Mouse (Mus musculus) MEL-GATA-1-ER (cell line): ENCODE results near the gene Slc4a5.
"Not testable (repeated sequence)": the region's sequence is repeated elsewhere in the genome, so short reads cannot be mapped to it uniquely, and the experiment has no call there.

ENCODE experiments used
- DNase-seq: peaks from one replicate; pipeline ENCODE4 v3.0.0-alpha.2; 2012; ENCODE audit warnings: low read depth; ENCODE audit errors: extremely low read depth

Slc4a5 gene

GRCm38 (mm10) chr6:83302264-83302663 lies 82.6 kb downstream of the Slc4a5 start:
- no peak for DNase-seq

- no peak for DNase-seq
Observed at GRCm38 (mm10) chr6:83309017-83309416, 89.4 kb downstream of the Slc4a5 start.

GRCm38 (mm10) chr6:83311206-83311605 lies 91.6 kb downstream of the Slc4a5 start:
- DNase-seq, result no peak

- DNase-seq, result no peak
Observed at GRCm38 (mm10) chr6:83312021-83312420, 92.4 kb downstream of the Slc4a5 start.

- no peak for DNase-seq
Observed at GRCm38 (mm10) chr6:83312514-83312913, 92.9 kb downstream of the Slc4a5 start.

GRCm38 (mm10) chr6:83315293-83315692 lies 95.7 kb downstream of the Slc4a5 start:
- no peak for DNase-seq

- peak; percentile 71 for DNase-seq
Observed at GRCm38 (mm10) chr6:83316022-83316421, 96.4 kb downstream of the Slc4a5 start.

GRCm38 (mm10) chr6:83317108-83317741 lies 97.6 kb downstream of the Slc4a5 start:
- DNase-seq, result peak; percentile 85

- no peak for DNase-seq
Observed at GRCm38 (mm10) chr6:83321927-83322326, 102.3 kb downstream of the Slc4a5 start.

- no peak for DNase-seq
Observed at GRCm38 (mm10) chr6:83322794-83323193, 103.2 kb downstream of the Slc4a5 start.

- peak; percentile 80 for DNase-seq
Observed at GRCm38 (mm10) chr6:83323652-83324419, 104.2 kb downstream of the Slc4a5 start.

GRCm38 (mm10) chr6:83325525-83326393 lies 106.1 kb downstream of the Slc4a5 start, which contains the start of the genes Mthfd2 and Mob1a:
TSS of gene Mthfd2 (minus strand) at chr6:83325908.
TSS of gene Mob1a (plus strand) at chr6:83326016.
- DNase-seq, result peak; percentile 92

GRCm38 (mm10) chr6:83326394-83326736 lies 106.7 kb downstream of the Slc4a5 start:
- DNase-seq, result no peak

- DNase-seq, result no peak
Observed at GRCm38 (mm10) chr6:83326761-83327160, 107.1 kb downstream of the Slc4a5 start.

- DNase-seq, result no peak
Observed at GRCm38 (mm10) chr6:83327591-83328190, 108.1 kb downstream of the Slc4a5 start.

- no peak for DNase-seq
Observed at GRCm38 (mm10) chr6:83341387-83341786, 121.8 kb downstream of the Slc4a5 start.

- DNase-seq, result no peak
Observed at GRCm38 (mm10) chr6:83342957-83343356, 123.3 kb downstream of the Slc4a5 start.

- not testable (repeated sequence) for DNase-seq
Observed at GRCm38 (mm10) chr6:83345285-83345684, 125.7 kb downstream of the Slc4a5 start.

GRCm38 (mm10) chr6:83347916-83348315 lies 128.3 kb downstream of the Slc4a5 start:
- DNase-seq, result no peak

GRCm38 (mm10) chr6:83348873-83349272 lies 129.2 kb downstream of the Slc4a5 start, which contains the start of gene Bola3:
TSS of gene Bola3 (plus strand) at chr6:83349147.
- no peak for DNase-seq

GRCm38 (mm10) chr6:83349274-83349958 lies 129.8 kb downstream of the Slc4a5 start:
- no peak for DNase-seq
